Mouse (Mus musculus) right cerebral cortex, postnatal 4 days (tissue): ENCODE results near the gene Chmp4b.

Experiments used
- DNase-seq: peaks from one replicate; pipeline ENCODE4 v3.0.0-alpha.2; 2022

Chmp4b gene

DNA sequence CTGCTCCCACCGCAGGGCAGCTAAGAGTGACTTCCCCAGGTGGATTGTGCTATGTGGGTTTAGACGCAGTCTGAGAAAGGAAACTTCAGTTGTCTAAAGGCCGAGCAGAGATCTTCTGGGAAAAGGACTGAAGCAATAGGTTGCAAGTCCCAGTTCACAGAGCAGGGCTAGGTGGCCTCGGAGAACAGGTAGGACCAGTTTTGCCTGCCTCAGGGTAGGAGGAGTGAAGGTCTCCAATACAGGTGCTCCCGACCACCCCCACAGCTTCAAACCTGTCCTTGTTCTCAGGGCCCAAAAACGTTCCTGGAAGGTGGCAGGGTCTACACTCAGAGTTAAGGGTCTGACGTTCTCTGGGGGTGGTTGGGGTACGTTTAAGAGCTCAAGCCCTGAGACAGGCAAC, at the start of gene Chmp4b:
Gene Chmp4b, plus strand, starts transcription at position 343 of the 400 bp plus-strand sequence.
- DNase-seq: no peak

DNA sequence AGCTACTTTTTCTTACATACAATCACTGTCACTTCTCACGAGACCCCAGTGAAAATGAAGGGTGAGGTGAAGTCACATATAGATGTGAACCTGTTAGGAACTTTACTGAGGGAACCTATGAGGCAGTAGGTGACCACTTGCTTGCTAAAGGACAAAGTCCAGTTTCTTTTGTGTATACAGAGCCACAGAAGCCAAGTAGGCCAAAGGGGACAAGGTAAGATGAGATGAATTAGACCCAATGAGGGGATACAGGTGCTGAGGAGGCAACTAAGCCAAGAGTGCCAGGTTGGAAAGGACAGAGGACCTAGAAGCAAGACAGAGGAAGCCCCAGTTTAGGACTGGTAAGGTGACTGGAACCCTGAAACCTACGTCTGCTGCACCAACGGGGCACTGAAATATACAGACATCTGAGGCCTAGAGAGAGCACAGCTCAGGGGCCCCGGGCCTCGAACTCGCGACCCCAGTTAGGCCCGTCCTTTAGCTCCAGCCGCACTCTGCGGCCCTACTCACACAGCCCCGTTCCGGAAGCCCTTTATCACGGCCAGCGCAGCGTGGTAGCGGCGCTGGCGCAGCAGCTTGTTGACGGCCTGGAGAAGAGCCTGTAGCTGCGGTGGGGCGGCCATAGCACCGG, 48.4 kb upstream of the Chmp4b start:
- DNase-seq: no peak

DNA sequence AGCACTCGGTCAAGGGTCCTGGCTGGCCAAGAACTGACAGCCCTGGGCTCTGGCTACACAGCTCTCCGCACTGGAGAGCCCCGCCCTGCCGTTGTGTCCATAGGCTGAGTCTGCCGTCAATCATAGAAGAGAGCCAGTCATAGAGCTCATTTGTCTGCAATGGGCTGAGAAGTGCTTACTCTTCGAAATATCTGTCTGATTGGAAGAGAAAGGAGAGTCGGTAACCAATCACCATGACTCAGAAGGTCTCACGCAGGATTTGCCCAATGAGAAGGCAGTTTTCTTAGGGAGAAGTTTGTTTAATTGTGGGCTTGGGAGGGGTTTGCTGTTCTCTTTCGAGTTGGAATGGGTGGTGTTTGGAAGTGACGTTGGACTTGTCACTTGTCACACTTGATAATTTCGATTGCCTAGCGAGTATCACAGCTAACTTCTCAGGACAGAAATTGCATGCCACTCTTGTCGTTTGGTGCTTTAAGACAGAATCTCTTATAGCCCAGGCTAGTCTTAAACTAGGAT, 47.8 kb upstream of the Chmp4b start, which contains the start of gene Pxmp4:
Gene Pxmp4, minus strand, starts transcription at position 71 of the 516 bp plus-strand sequence.
- peak; percentile 99 for DNase-seq

DNA sequence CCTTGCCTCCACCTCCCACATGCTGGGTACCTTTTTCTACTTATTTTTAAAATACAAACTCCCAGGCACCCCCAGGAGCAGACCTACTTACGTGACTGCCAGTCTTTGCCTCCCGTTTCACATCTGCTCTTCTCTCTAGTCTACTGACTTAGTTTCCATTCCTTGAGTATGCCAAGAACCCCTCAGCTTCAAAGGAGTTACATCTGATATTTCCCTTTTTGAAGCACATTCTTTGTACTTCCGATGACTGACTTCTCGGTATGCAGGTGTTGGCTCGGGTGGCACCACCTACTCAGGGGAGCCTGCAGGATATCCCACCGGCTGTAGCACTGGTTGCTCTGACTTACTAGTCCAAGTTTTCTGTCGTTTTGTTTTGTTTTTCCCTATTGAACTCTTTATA, 47.3 kb upstream of the Chmp4b start:
- DNase-seq: no peak

DNA sequence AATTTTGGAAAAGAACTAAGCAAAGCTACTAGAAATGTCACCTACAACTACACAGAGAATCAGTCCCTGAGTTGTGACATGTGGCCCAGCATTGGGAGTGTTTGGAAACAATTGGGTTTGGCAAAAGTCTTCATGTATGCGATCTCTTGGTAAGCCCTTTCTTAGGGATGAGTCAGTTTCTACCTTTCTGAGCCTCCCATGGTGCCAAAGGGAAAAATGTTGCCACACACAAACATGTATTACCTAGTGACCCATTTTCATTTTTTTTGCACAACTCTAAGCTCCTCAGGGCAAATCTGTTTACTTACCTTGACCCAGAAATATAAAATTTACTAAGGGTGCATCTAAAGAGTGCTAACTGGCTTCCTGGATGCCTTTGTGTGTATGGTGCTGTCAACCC, 44.5 kb upstream of the Chmp4b start:
- DNase-seq: no peak

DNA sequence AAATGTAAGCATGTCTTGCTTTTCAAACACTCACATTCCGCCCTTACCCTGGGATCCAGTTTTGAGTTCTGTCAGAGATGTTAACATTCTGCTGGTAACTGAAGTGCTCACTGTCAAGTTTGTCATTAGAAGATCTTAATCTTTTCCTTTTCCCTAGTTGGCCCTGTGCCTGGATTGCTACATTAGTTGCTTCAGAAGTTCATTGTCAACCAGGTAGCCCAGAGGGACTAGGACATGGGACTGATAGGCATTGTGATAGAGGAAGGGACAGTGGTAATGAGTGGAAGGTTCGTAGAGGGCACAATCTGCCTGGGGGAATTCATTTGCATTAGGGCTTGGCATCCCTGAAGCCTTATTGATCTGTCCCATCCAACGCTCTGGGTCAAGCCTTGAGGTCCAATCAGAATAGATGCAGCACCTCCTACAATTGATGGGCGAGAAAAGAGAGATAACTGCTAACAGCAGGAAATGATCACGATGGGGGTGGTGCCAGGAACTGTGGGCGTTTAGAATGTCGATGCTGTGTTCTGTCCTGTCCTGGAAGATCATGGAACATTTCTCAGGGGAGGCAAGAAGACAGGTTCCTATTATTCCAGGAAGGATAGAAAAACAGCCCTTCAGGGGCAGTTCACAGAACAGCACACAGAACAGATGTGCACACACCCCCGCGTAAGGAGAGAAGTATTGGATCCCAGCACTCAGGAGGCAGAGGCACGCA, 42.3 kb upstream of the Chmp4b start:
- no peak for DNase-seq

DNA sequence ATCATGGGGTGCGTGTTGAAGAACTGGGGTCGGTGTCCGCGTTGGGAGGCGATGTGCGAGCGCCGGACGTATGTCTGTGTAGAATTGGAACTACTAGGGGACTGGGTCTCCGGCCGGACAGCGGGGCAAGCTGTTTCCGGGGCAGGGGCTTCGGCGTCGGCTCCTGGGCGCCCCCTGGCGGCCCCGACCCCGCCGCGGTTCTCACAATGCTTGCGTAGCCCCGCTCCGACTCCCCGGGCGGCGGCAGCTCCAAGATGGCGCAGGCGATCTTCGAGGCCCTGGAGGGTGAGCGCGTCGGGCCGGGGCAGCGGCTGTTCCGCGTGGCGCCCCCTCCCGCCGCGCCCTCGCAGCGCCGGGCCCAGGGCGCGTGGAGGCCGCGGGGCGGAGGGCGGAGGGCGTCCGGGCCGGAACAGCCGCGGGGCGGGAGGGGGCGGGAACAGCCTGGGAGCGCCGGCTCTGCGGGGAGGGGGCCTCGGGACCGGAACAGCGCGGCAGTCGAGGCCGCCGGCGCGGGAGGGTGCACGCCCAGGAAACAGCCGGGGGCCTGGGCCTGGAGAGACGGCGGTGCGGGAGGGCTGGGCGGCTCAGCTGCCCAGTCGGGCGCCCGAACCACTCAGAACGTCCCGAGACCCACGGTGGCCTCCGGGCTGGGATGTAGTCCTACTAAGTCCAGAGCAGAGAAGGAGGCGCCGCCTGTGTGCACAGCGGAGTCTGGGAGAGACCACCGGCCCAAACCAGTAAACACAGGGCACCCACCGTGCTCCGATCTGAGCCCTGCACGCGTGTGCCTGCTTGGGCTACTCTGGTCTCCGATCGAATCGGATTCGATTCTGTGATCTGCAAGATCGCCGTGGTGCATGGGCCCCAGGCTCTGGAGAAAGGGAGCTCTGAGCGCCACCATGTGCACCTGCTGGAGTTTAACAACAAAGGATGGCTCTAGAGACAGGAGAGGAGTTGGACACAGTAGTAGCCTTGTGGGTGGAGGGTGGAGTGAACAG, 38.1 kb upstream of the Chmp4b start, which contains the start of the genes Zfp341 and 4930519P11Rik:
Gene Zfp341, plus strand, starts transcription at position 180 of the 998 bp plus-strand sequence.
Gene 4930519P11Rik, minus strand, starts transcription at position 320 of the 998 bp plus-strand sequence.
- DNase-seq: peak; percentile 90

DNA sequence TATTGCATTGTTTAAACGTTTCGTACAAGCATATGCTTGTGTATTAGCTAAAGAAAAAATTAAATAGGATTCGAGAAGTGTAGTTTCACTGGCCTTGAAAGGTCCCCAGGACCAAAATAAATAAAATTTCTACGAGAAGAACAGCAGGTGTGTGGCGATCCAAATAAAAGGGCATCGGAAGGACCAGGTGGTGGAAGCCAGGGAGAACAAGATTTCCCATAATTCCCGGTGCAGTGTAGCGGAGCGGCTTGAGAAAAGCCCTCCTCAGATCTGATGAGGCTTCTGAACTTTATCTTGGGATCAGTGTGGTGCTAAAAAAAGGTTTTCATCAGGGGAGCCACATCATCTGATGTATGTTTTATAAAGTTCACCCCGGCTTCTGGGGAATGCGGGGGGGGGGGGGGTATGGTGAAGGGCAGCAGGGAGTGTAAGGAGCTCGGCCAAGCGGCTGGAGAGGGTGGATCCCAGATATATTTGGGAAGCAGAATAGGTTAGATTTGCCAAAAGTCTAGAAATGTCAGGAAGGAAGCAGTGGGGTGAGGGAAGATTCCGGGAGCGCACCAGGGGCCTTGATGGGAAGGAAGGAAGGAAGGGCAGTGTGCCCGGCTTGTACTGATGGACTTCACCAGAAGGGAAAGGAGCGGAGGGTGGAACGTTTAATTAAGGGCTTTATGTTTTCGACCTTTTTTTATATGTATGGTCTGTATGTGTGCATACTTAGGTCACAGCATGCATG, 36.5 kb upstream of the Chmp4b start:
- DNase-seq: no peak

GRCm38 (mm10) chr2:154615674-154616073, 35.8 kb upstream of the Chmp4b start:
- DNase-seq: no peak

DNA sequence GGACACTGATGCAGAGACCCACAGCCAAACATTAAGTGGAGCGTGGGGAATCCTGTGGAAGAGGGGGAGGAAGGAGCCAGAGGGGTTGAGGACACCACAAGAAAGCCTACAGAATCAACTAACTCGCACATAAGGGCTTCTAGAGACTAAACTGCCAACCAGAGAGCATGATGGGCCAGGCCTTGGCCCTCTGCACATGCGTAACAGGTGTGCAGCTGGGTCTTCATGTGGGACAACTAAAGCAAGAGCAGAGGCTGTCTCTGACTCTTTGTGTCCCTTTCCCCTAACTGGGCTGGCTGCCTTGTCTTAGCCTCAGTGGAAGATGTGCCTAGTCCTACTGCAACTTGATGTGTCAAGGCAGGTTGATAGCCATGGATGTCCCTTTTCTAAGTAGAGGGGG, 34.4 kb upstream of the Chmp4b start:
- DNase-seq: no peak

GRCm38 (mm10) chr2:154621684-154622083, 29.8 kb upstream of the Chmp4b start:
- no peak for DNase-seq

- no peak for DNase-seq
These were observed 27.4 kb upstream of the Chmp4b start for GRCm38 (mm10) chr2:154624137-154624536.

DNA sequence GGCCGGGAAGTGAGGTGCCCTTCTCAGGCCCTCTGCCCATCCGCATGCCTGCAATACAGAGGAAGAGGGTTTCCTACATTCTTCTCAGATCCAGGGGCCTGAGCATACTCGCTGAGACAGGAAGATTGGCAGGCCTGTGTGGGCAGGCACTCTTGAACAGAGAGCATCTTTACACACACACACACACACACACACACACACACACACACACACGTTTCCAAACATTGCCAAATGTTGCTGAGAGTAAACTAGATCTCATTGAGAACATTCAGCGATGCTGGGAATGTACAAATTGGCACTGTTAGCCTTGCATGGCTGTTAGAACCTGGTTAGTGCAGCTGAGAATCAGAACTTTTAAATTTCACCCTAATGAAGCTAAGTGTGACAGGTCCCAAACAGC, 21.0 kb upstream of the Chmp4b start:
- no peak for DNase-seq

GRCm38 (mm10) chr2:154632203-154632780, 19.2 kb upstream of the Chmp4b start:
- no peak for DNase-seq

GRCm38 (mm10) chr2:154633039-154633742, 18.3 kb upstream of the Chmp4b start:
- DNase-seq: no peak

DNA sequence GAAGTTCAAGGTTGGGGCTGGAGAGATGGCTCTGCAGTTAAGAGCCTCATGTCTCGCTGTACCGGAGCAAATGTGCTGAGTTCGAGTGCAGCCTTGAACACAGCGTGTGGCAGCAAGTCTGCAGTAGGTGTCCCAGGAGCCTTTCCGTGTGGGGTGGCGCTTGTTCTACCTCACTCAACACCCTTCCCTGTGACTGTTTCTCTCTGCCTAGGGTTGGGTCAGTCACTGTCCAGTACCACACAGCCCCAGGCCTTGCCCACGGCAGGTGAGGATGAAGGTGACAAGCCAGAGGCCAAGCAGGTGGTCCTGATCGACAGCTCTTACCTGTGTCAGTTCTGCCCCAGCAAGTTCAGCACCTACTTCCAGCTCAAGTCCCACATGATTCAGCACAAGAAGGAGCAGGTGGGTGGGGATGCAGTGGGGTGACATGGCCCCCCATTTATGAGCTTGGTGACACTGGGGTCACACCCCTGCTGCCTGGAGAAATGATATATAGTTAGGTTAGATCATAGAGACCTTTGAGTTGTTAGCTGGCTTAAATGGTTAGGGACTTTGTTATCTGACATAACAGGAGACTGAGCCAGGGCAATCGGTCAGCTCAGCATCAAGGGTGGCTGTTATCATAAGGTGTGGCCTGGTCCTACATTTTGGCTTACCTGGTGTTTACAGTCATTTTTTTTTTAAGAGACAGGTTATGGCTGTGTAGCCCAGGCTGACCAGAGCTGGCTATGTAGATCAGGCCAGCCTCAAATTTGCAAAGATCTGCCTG, 17.4 kb upstream of the Chmp4b start:
- DNase-seq: no peak

- no peak for DNase-seq
These were observed 15.7 kb upstream of the Chmp4b start for GRCm38 (mm10) chr2:154635826-154636225.

- no peak for DNase-seq
These were observed 13.0 kb upstream of the Chmp4b start for GRCm38 (mm10) chr2:154638521-154638920.

- no peak for DNase-seq
These were observed 12.4 kb upstream of the Chmp4b start for GRCm38 (mm10) chr2:154639115-154639514.

DNA sequence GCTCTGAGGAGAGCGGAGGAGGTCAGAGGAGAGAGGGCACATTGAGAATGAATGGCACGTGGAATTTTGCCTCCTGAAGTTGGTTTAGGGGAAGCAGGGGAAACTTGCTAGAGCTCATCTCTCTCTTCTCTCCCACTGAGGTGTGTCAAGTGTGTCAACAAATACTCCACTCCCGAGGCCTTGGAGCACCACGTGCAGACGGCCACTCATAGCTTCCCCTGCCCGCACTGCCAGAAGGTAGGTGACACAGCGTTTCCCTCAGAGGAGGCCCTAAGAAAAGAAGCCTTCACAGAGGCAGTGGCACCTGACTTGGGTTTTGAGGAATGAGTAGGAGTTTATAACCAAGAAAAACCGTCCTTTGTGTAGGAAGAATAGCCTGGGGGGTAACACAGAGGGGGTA, 10.3 kb upstream of the Chmp4b start:
- no peak for DNase-seq
